Mouse (Mus musculus): ENCODE measurements around the gene Foxa3.

Gene Foxa3

DNA sequence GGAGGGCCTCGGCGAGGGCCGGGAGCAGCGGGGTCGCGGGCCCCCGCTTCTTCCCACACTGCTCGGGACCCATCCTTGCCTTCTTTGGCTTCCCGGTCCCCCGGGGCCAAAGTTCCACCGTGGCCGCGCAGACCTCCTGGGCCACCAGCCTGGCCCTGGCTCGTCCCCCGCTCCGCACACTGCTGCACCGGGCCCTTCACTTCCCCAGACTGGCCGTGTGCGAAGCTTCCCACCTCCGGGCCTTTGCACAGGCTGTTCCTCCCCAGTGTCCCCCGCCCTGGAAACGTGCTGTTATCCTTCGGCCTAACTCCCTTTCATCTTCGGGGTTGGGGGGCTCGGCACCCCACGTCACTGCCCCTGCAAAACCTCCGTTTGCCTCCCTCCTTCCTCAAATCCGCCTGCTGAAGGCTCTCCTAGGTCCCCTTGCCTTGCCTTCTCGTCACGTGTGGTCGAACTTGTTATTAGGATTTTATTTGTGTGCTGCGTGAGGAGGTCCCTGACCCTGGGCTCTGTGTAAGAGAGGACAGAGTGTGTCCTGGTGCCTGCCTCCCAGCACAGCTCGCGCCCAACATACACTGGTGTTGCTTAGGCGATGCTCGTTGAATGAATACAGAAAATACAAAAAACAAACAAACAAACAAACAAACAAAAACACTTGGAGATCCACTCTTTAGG is 1.4 kb upstream of the Foxa3 start:
- in situ Hi-C loops (cut with MboI): no loop called here

GRCm38 (mm10) chr7:19024096-19024506 is 763 bp upstream of the Foxa3 start, which contains the start of gene Sympk:
Sympk (plus strand) TSS chr7:19024377.
- in situ Hi-C loops (cut with MboI): no loop called here

GRCm38 (mm10) chr7:19022189-19022958 is 964 bp downstream of the Foxa3 start:
- in situ Hi-C loops (cut with MboI): no loop called here

- in situ Hi-C loops (cut with MboI): no loop called here
Observed at GRCm38 (mm10) chr7:19021048-19021447, 2.3 kb downstream of the Foxa3 start.

DNA sequence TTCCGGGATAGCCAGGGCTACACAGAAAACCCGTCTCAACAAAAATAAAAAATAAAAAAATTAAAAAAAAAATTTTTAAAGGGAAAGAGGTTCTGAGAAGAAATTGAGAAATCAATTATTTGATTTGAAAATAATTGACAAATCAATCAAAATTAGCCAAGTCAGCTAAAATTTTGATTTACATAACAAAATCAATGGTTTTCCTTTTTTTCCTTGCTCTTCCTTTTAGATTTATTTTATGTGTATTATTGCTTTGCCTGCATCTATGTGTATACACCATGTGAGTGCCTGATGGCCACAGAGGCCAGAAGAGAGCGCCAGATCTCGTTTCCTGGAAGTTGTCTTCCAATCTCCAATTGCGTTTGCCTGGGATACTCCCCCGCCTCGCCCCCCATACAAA is 5.4 kb downstream of the Foxa3 start:
- in situ Hi-C loops (cut with MboI): no loop called here

DNA sequence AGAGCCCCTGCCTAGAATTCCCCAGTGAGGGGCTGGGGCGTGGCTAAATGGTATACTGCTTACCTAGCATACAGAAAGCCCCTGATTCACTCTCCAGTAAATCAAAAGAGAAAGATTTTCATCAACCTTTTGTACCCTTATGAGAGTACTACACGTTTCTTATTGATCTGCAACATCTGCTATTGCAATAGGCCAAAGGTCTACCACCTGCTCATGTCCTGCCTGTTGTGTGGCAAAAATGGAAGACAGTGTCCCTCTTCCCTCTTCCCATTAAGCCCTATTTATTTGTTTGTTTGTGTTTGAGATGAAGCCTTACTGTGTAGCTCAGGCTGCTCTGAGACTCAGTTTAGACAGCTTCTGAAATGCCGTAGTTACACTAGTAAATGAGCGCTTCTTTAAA is 7.3 kb downstream of the Foxa3 start:
- in situ Hi-C loops (cut with MboI): no loop called here

GRCm38 (mm10) chr7:19014452-19014851 is 8.9 kb downstream of the Foxa3 start:
- in situ Hi-C loops (cut with MboI): no loop called here

DNA sequence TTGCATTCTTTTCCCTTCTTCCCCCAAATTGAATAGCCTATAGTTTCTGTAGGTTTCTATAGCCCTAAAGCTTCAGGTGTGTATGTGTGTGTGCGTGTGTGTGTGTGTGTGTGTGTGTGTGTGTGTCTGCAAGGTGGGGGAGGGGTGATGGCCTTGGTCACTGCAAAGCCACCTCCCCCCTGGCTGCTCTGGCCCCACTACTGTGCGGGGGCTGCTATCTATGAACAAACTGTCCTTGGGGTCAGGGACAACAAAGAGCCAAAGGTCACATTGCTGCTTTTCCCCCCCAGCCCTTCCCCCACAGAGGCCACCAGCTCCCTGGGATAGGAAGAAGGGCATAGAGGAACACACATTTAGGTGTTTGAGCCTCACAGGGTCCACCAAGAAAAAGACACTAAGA is 10.5 kb downstream of the Foxa3 start:
- in situ Hi-C loops (cut with MboI): no loop called here

DNA sequence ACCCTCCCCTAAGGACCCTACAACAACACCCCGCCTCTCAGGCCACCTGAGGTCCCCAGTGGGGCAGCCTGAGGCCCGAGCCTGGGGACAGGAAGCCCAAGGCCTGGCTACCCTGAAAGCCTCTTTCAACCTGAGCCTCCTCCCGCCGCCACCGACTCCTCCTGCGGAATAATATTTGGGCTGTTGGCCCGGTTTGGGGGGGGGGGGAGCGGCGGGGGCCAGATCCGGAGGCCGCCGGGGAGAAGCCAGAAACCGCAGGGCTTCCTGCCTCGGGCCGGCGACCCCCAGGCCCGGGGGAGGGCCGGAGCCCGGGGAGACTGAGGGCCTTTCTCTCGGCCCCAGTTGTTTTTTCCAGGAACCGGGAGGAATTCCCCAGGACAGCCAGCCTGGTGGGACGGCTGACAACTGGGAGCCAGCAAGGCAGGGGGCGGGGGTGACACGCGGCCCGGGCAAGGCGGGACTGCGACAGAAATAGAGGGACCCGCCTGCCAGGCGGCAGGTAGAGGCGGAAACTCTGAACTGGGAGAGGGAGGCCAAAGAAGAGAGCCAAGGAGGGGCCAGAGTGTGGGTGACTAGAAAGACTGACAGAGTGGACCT is 11.2 kb downstream of the Foxa3 start:
- in situ Hi-C loops (cut with MboI): no loop called here

GRCm38 (mm10) chr7:19010581-19010980 is 12.8 kb downstream of the Foxa3 start:
- in situ Hi-C loops (cut with MboI): no loop called here

- in situ Hi-C loops (cut with MboI): no loop called here
Observed at GRCm38 (mm10) chr7:19007026-19007977, 16.0 kb downstream of the Foxa3 start.

DNA sequence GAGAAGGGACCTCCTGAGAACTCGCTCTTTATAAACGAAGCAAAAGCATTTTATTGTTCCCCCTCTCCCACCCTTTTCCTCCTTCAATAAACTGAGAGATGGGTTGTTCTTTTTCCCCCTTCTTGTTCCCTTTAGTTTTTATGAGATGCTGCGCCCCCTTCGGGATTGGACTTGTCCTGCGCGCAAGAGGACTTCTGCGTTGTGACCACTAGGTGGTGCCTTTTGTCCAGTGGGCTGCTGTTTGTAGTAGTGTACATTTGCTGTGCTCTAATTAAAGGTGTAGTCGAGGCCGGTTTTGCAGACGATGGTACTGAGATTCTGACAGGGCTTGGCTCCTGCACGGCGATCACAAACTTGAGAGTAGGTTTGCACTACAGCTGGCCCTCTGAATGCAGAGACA is 16.9 kb downstream of the Foxa3 start:
- in situ Hi-C loops (cut with MboI): no loop called here

- in situ Hi-C loops (cut with MboI): no loop called here
Observed at GRCm38 (mm10) chr7:19005417-19006121, 17.8 kb downstream of the Foxa3 start.

- in situ Hi-C loops (cut with MboI): no loop called here
Observed at GRCm38 (mm10) chr7:19004631-19005079, 18.7 kb downstream of the Foxa3 start.

GRCm38 (mm10) chr7:19003902-19004630 is 19.3 kb downstream of the Foxa3 start, which contains the start of gene Irf2bp1:
Irf2bp1 (plus strand) TSS chr7:19004044.
- in situ Hi-C loops (cut with MboI): no loop called here

DNA sequence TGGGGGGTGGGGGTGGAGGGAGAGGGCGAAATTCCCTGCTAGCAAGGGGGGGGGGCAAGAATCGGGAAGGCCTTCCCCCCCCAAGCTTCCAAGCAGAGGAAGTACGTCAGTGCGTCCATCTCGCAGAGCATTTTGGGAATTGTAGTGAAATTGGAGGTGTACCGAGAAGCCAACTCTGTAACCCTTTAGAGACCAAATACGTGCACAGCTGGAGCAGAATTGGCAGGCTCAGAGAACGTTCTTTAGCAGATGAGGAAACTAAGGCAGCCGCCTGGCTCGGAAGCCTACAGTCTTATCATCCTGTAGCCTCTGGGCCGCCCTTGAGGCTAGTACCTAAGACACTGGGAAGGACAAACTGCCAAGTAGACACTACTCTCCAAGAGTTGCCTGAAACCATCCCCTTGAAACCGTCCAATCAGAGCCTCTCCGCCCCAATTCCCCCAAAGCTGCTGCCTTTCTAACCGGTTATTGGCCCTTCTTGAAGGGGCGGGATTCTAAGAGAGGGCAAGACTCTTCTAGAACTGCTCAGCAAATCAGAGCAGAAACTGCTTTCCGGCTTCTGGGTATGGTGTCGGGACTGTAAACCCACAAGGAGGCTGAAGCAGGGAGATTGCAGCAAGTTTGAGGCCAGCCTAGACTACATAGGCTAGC is 20.4 kb downstream of the Foxa3 start:
- in situ Hi-C loops (cut with MboI): no loop called here

DNA sequence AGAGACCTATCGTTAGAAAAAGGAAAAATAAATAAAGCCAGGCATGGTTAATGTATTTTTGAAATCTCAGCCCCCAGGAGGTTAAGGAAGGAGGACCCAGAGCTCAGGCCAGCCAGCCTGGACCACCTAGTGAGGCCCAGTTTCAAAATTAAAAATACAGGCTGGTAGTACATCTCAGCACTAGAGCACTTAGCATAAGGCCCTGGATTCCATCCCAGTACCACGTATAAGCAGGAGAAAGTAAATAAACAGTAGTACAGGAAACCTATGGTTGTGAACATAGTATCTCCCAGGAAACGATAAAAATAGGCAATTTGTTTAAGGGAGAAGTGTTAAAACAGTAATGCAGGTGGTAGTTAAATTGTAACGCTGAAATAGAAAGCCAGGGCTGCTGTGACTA is 21.2 kb downstream of the Foxa3 start:
- in situ Hi-C loops (cut with MboI): no loop called here

- in situ Hi-C loops (cut with MboI): no loop called here
Observed at GRCm38 (mm10) chr7:19001807-19002085, 21.6 kb downstream of the Foxa3 start.

DNA sequence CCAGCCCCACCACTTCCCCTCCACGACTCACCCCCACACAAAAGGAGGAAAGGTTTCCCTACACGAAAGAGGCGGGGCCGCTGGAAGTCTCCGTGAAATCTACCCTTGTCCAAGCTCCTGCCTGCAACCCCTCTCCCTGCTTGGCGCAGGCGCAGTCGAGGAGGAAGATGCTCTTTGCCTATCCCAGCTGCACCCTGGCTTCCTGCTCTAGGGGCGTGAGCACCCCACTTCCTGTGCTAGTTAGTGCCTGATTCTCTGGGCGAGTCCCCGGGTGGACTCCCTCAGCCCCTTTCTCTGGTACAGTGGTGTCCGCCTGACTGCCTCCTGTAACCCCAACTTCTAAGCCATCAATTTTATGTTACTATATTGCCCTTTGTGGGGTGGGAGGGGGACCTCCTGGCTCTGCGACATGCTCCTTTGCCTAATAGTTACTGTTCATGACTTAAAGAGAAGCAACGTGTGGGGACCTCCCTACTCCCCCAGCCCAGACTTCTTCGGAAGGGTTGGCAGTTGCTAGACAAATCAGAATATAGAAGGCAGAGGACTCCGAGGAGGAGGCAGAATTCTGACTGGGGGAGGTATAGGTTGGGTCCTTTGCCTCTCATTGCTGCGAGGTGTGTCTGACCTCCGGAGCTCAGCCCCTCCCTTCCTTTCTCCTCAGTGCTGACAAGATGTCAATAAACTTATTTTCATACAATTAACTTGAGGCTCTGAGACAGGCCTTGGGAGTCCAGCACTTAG is 22.1 kb downstream of the Foxa3 start:
- in situ Hi-C loops (cut with MboI): no loop called here
